Mouse (Mus musculus) forebrain, embryonic 16.5 days (tissue): ENCODE measurements around the gene Tmcc3. TPM values are rescaled to one million over a fixed set of nuclear protein-coding genes. Genes with fewer than 3 reads are reported as not detected.

ENCODE experiments used
- ATAC-seq: fragments of 200-750 bp; cut with Nextera tagmentation; 2 replicates; pipeline ENCODE4 v1.8.0; 2017; ENCODE audit warnings: mild to moderate bottlenecking, moderate library complexity
- H3K27ac ChIP-seq: fragments of 300-500 bp; sonication (generic); 2 replicates; pipeline ENCODE4 v1.5.1; 2014; ENCODE audit warnings: low read length, control low read depth
- H3K27me3 ChIP-seq: fragments of 300-500 bp; sonication (generic); replicated peaks from 2 replicates; pipeline ENCODE4 v1.6.1; 2014; ENCODE audit warnings: low read length; ENCODE audit not compliant: control insufficient read depth, insufficient read depth
- H3K36me3 ChIP-seq: fragments of 300-500 bp; sonication (generic); 2 replicates; pipeline ENCODE4 v1.6.1; 2014; ENCODE audit not compliant: control insufficient read depth, insufficient read depth
- H3K4me1 ChIP-seq: fragments of 300-500 bp; sonication (generic); replicated peaks from 2 replicates; pipeline ENCODE4 v1.6.1; 2014; ENCODE audit warnings: low read length; ENCODE audit not compliant: control insufficient read depth, insufficient read depth
- H3K4me2 ChIP-seq: fragments of 300-500 bp; sonication (generic); 2 replicates; pipeline ENCODE4 v1.6.1; 2014; ENCODE audit warnings: mild to moderate bottlenecking, low read length, control low read depth
- H3K4me3 ChIP-seq: fragments of 300-500 bp; sonication (generic); replicated peaks from 2 replicates; pipeline ENCODE4 v1.5.1; 2014; ENCODE audit warnings: mild to moderate bottlenecking, low read length, control low read depth
- H3K9ac ChIP-seq: fragments of 300-500 bp; sonication (generic); replicated peaks from 2 replicates; pipeline ENCODE4 v1.6.1; 2014; ENCODE audit warnings: low read depth, low read length, control low read depth
- H3K9me3 ChIP-seq: fragments of 300-500 bp; sonication (generic); 2 replicates; pipeline ENCODE4 v1.6.1; 2016; ENCODE audit warnings: low read length; ENCODE audit not compliant: control insufficient read depth
- WGBS: fragments of 180-500 bp; shearing (Covaris S2); extraction: QIAGEN DNeasy Blood & Tissue Kit; methylation state at CpG from one replicate; pipeline ENCODE4 v1.1.7; 2014; 5-methylcytosine and 5-hydroxymethylcytosine counted together
- microRNA-seq: library from miRNA; unstranded; fragments of <30 nt; microRNA quantifications from one replicate; pipeline ENCODE4, GENCODE M21; 2017
- polyA plus RNA-seq: library from polyadenylated mRNA; unstranded; fragments of >200 nt; fragmentation: Nextera tagmentation; extraction: Ambion mirVana; gene quantifications from 2 replicates; pipeline ENCODE4 v1.2.1, GENCODE M21; 2015

Tmcc3 gene
- polyA plus RNA-seq, 1 experiment from 2014 or later, result 6.8 TPM

- H3K4me3 ChIP-seq, result no peak overlapping the region
- H3K4me1 ChIP-seq, result no peaks in the 10 kb centered on the region
- H3K36me3 ChIP-seq, result no peaks in the 10 kb centered on the region
- no peaks in the 10 kb centered on the region for H3K9me3 ChIP-seq
- no peak overlapping the region for H3K9ac ChIP-seq
- no peak overlapping the region for H3K27ac ChIP-seq
- H3K4me2 ChIP-seq, result no peak overlapping the region
- ATAC-seq, result no peak
- 86% methylated on average over 5 of the region's 5 CpGs for WGBS
- no peaks in the 10 kb centered on the region for H3K27me3 ChIP-seq
These were observed 320.5 kb downstream of the Tmcc3 start for GRCm38 (mm10) chr10:94632245-94632644.

GRCm38 (mm10) chr10:94638599-94638998, 326.9 kb downstream of the Tmcc3 start:
- no peaks in the 10 kb centered on the region for H3K27me3 ChIP-seq
- H3K27ac ChIP-seq, result no peak overlapping the region
- 84% methylated on average over 5 of the region's 5 CpGs for WGBS
- no peak overlapping the region for H3K4me2 ChIP-seq
- ATAC-seq, result no peak
- no peaks in the 10 kb centered on the region for H3K9me3 ChIP-seq
- no peak overlapping the region for H3K4me3 ChIP-seq
- no peaks in the 10 kb centered on the region for H3K4me1 ChIP-seq
- no peaks in the 10 kb centered on the region for H3K36me3 ChIP-seq
- no peak overlapping the region for H3K9ac ChIP-seq

- no peak for ATAC-seq
- Histone ChIP-seq H3K9ac (no peak overlapping the region), H3K4me1 (no peaks in the 10 kb centered on the region), H3K4me2 (no peak overlapping the region), H3K27me3 (no peaks in the 10 kb centered on the region), H3K36me3 (no peaks in the 10 kb centered on the region), H3K4me3 (no peak overlapping the region), H3K27ac (no peak overlapping the region), H3K9me3 (no peaks in the 10 kb centered on the region)
- WGBS, result 84% methylated on average over 5 of the region's 5 CpGs
These were observed 327.5 kb downstream of the Tmcc3 start for GRCm38 (mm10) chr10:94639281-94639680.

- Histone ChIP-seq H3K27me3 (no peaks in the 10 kb centered on the region), H3K4me3 (no peak overlapping the region), H3K4me1 (no peaks in the 10 kb centered on the region), H3K27ac (no peak overlapping the region), H3K4me2 (no peak overlapping the region), H3K9ac (no peak overlapping the region), H3K9me3 (no peaks in the 10 kb centered on the region), H3K36me3 (no peaks in the 10 kb centered on the region)
- ATAC-seq, result no peak
- WGBS, result 82% methylated on average over 5 of the region's 5 CpGs
These were observed 328.3 kb downstream of the Tmcc3 start for GRCm38 (mm10) chr10:94640067-94640466.

Small RNA genes lying within 50 kb of the gene (microRNA-seq; reads per million reads assigned to microRNA genes)
- gene Mir7211, result not detected

Other genes with a start within 250 kb of the Tmcc3 start
- gene Nr2c1, start 163.9 kb upstream of the Tmcc3 start, polyA plus RNA-seq, result 7.9 and 8.8 TPM in 2 replicates
- gene Ndufa12, start 113.2 kb upstream of the Tmcc3 start, polyA plus RNA-seq, result 273 and 291 TPM in 2 replicates
- not detected in 2 replicates for gene Gm4792, start 13.2 kb upstream of the Tmcc3 start, polyA plus RNA-seq